Mouse (Mus musculus): ENCODE results near the gene Best1. TPM values are rescaled to one million over a fixed set of nuclear protein-coding genes. Genes with fewer than 3 reads are reported as not detected.

Best1 gene
- polyA plus RNA-seq, 1 experiment, result 0.31 TPM

DNA sequence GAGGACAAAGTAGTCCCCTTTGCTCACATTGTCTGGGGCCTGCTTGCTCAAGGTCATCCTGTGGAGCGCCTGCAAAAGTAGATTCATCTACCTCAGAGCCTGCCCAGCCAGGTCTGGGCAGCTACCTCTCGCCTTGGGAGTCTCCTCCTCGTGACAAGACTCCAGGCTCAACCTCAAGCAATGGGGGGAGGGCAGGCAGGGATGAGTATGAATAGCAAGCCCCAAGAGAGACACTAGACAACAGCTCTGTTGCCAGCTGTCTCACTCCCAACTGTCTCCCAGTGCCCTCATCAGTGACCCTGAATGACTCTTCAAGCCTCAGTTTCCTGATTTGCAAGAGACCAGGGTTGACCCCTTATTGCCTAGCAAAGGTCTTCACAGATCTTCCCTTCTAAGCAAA, 11.9 kb upstream of the Best1 start:
- Histone ChIP-seq H3K27ac (ENCODE audit: control insufficient read depth, insufficient read depth, low read length) (no peak overlapping the region), H3K36me3 (ENCODE audit: control insufficient read depth, insufficient read depth, low read length) (no peaks in the 10 kb centered on the region), H3K4me1 (replicated peaks; ENCODE audit: control insufficient read depth, insufficient read depth, low read length) (peaks cover 7% of the 10 kb centered on the region), H3K27me3 (ENCODE audit: control insufficient read depth, insufficient read depth, low read length) (no peaks in the 10 kb centered on the region), H3K4me3 (ENCODE audit: control insufficient read depth, insufficient read depth, low read length) (no peak overlapping the region)
- 88% methylated on average over 3 of the region's 3 CpGs for WGBS
- no peak for DNase-seq
- TF ChIP-seq POLR2A (IDR thresholded peaks at IDR 0.05; ENCODE audit: control insufficient read depth, extremely low read depth, insufficient read depth, low read length, poor library complexity) (no peak), CTCF (IDR thresholded peaks at IDR 0.05; ENCODE audit: borderline replicate concordance, control insufficient read depth, extremely low read depth, insufficient read depth, low read length, poor library complexity) (no peak)

GRCm38 (mm10) chr19:10012827-10013278, 11.4 kb upstream of the Best1 start:
- H3K4me1 ChIP-seq (replicated peaks; ENCODE audit: control insufficient read depth, insufficient read depth, low read length), result peaks cover 2% of the 10 kb centered on the region; the same call in 1 of the 2 replicates
- no peaks in the 10 kb centered on the region for H3K27me3 ChIP-seq (ENCODE audit: control insufficient read depth, insufficient read depth, low read length)
- no peaks in the 10 kb centered on the region for H3K36me3 ChIP-seq (ENCODE audit: control insufficient read depth, insufficient read depth, low read length)
- H3K27ac ChIP-seq (ENCODE audit: control insufficient read depth, insufficient read depth, low read length), result no peak overlapping the region; the same call in 1 of the 2 replicates
- no peak for DNase-seq
- TF ChIP-seq POLR2A (IDR thresholded peaks at IDR 0.05; ENCODE audit: control insufficient read depth, extremely low read depth, insufficient read depth, low read length, poor library complexity) (no peak), CTCF (IDR thresholded peaks at IDR 0.05; ENCODE audit: borderline replicate concordance, control insufficient read depth, extremely low read depth, insufficient read depth, low read length, poor library complexity) (no peak)
- H3K4me3 ChIP-seq (ENCODE audit: control insufficient read depth, insufficient read depth, low read length), result no peak overlapping the region
- WGBS, result 78% methylated on average over 6 of the region's 6 CpGs

DNA sequence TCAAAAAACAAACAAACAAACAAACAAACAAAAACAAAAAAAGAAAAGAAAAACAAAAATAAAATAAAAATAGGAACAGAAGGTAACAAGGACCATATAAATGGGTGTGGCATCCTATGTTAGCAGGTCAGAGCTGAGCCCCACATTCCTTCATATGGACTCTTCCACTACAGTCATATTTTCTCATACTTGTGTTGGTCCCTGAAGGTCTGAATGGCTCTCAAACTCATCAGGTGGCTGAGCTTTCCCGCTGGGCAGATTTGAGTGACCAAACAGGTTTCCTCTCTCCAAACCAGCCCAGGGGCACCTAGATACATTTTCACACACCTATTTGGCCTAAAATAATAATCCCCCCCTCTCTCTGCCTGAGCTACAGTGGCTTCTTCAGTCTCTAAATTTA, 10.0 kb upstream of the Best1 start:
- TF ChIP-seq CTCF (IDR thresholded peaks at IDR 0.05; ENCODE audit: borderline replicate concordance, control insufficient read depth, extremely low read depth, insufficient read depth, low read length, poor library complexity), result no peak
- no peak for TF ChIP-seq POLR2A (IDR thresholded peaks at IDR 0.05; ENCODE audit: control insufficient read depth, extremely low read depth, insufficient read depth, low read length, poor library complexity)
- no peak overlapping the region for H3K4me3 ChIP-seq (ENCODE audit: control insufficient read depth, insufficient read depth, low read length)
- 86% methylated on average over 1 of the region's 1 CpGs for WGBS
- DNase-seq, result no peak
- H3K36me3 ChIP-seq (ENCODE audit: control insufficient read depth, insufficient read depth, low read length), result no peaks in the 10 kb centered on the region
- H3K27me3 ChIP-seq (ENCODE audit: control insufficient read depth, insufficient read depth, low read length), result no peaks in the 10 kb centered on the region
- H3K27ac ChIP-seq (ENCODE audit: control insufficient read depth, insufficient read depth, low read length), result no peak overlapping the region
- no peaks in the 10 kb centered on the region for H3K4me1 ChIP-seq (replicated peaks; ENCODE audit: control insufficient read depth, insufficient read depth, low read length)

- 96% methylated on average over 1 of the region's 1 CpGs for WGBS
- Histone ChIP-seq H3K4me1 (replicated peaks; ENCODE audit: control insufficient read depth, insufficient read depth, low read length) (no peaks in the 10 kb centered on the region), H3K27me3 (ENCODE audit: control insufficient read depth, insufficient read depth, low read length) (no peaks in the 10 kb centered on the region), H3K4me3 (ENCODE audit: control insufficient read depth, insufficient read depth, low read length) (no peak overlapping the region), H3K36me3 (ENCODE audit: control insufficient read depth, insufficient read depth, low read length) (no peaks in the 10 kb centered on the region), H3K27ac (ENCODE audit: control insufficient read depth, insufficient read depth, low read length) (no peak overlapping the region)
- TF ChIP-seq CTCF (IDR thresholded peaks at IDR 0.05; ENCODE audit: borderline replicate concordance, control insufficient read depth, extremely low read depth, insufficient read depth, low read length, poor library complexity), result no peak
- no peak for TF ChIP-seq POLR2A (IDR thresholded peaks at IDR 0.05; ENCODE audit: control insufficient read depth, extremely low read depth, insufficient read depth, low read length, poor library complexity)
- no peak for DNase-seq
Observed at GRCm38 (mm10) chr19:10003696-10004095, 2.3 kb upstream of the Best1 start.

- no peak for TF ChIP-seq POLR2A (IDR thresholded peaks at IDR 0.05; ENCODE audit: control insufficient read depth, extremely low read depth, insufficient read depth, low read length, poor library complexity)
- no peak for TF ChIP-seq CTCF (IDR thresholded peaks at IDR 0.05; ENCODE audit: borderline replicate concordance, control insufficient read depth, extremely low read depth, insufficient read depth, low read length, poor library complexity)
- WGBS, result 31% methylated on average over 3 of the region's 3 CpGs
- no peaks in the 10 kb centered on the region for H3K36me3 ChIP-seq (ENCODE audit: control insufficient read depth, insufficient read depth, low read length)
Observed at GRCm38 (mm10) chr19:10000330-10000729, 1.1 kb downstream of the Best1 start.

GRCm38 (mm10) chr19:9998736-9999486, 2.5 kb downstream of the Best1 start:
- H3K36me3 ChIP-seq (ENCODE audit: control insufficient read depth, insufficient read depth, low read length), result no peaks in the 10 kb centered on the region
- H3K27ac ChIP-seq (ENCODE audit: control insufficient read depth, insufficient read depth, low read length), result no peak overlapping the region
- TF ChIP-seq POLR2A (IDR thresholded peaks at IDR 0.05; ENCODE audit: control insufficient read depth, extremely low read depth, insufficient read depth, low read length, poor library complexity) (no peak), CTCF (IDR thresholded peaks at IDR 0.05; ENCODE audit: borderline replicate concordance, control insufficient read depth, extremely low read depth, insufficient read depth, low read length, poor library complexity) (no peak)
- no peak for DNase-seq
- H3K4me1 ChIP-seq (replicated peaks; ENCODE audit: control insufficient read depth, insufficient read depth, low read length), result no peaks in the 10 kb centered on the region
- H3K27me3 ChIP-seq (ENCODE audit: control insufficient read depth, insufficient read depth, low read length), result no peaks in the 10 kb centered on the region
- 77% methylated on average over 13 of the region's 13 CpGs for WGBS
- no peak overlapping the region for H3K4me3 ChIP-seq (ENCODE audit: control insufficient read depth, insufficient read depth, low read length)

More at GRCm38 (mm10) chr19:10000330-10000729, 1.1 kb downstream of the Best1 start:
- Histone ChIP-seq H3K4me3 (ENCODE audit: control insufficient read depth, insufficient read depth, low read length) (no peak overlapping the region), H3K27me3 (ENCODE audit: control insufficient read depth, insufficient read depth, low read length) (no peaks in the 10 kb centered on the region), H3K4me1 (replicated peaks; ENCODE audit: control insufficient read depth, insufficient read depth, low read length) (no peaks in the 10 kb centered on the region), H3K27ac (ENCODE audit: control insufficient read depth, insufficient read depth, low read length) (no peak overlapping the region)
- no peak for DNase-seq
